Mouse (Mus musculus) cerebellum, adult 2 months (tissue): Measurements from ENCODE around the gene Tubb2b.

Experiments used
- CTCF ChIP-seq: fragments of 200-500 bp; IDR thresholded peaks from 2 replicates; pipeline ENCODE4 v1.5.1; 2011; ENCODE audit warnings: low read depth, mild to moderate bottlenecking, control low read depth, low read length, moderate library complexity, borderline replicate concordance; ENCODE audit not compliant: insufficient read depth
- POLR2A ChIP-seq: fragments of 200-500 bp; IDR thresholded peaks from 2 replicates; pipeline ENCODE4 v1.6.1; 2011; ENCODE audit warnings: low read length, control low read depth, borderline replicate concordance; ENCODE audit not compliant: insufficient read depth

DNA sequence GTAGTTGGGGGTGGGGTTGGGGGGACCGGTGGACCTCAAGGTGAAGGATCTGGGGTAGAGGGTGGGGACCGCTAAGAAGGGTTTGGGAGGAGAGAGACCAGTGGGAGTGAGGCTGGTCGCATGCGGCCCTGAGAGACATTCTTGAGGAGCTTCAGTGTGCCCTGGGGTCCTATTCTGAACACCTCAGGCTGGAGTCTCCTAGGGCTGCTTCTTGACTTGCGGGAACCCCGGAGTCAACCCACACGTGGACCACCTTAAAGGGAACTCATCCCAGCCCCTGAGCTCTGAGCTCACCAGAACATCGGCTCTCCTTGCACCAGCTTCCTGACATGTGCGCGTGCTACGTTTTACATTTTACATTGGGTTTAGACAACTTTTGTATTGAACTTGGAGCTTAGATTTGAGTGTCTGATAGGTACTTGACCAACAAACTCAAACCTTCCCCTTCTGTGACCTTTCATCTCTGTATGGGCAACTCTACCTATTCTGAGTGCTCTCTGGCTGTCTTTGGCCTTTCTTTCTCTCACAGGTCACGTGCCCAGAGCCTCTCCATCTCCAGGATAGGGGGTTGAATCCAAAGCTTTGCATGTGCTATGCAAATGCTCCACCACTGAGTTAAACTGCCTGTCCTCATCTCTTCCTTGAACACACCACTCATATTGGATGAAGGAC, 33.2 kb upstream of the Tubb2b start:
- TF ChIP-seq CTCF (no peak), POLR2A (no peak)
